Mouse (Mus musculus) ovary, postnatal 36 days (tissue): ENCODE data around the gene Erp27.

Source experiments
- DNase-seq: peaks from one replicate; pipeline ENCODE4 v3.0.0; 2022; ENCODE audit warnings: low spot score, mixed read lengths

Gene Erp27

GRCm38 (mm10) chr6:136939326-136940187 lies 17.6 kb upstream of the Erp27 start:
- DNase-seq, result no peak

DNA sequence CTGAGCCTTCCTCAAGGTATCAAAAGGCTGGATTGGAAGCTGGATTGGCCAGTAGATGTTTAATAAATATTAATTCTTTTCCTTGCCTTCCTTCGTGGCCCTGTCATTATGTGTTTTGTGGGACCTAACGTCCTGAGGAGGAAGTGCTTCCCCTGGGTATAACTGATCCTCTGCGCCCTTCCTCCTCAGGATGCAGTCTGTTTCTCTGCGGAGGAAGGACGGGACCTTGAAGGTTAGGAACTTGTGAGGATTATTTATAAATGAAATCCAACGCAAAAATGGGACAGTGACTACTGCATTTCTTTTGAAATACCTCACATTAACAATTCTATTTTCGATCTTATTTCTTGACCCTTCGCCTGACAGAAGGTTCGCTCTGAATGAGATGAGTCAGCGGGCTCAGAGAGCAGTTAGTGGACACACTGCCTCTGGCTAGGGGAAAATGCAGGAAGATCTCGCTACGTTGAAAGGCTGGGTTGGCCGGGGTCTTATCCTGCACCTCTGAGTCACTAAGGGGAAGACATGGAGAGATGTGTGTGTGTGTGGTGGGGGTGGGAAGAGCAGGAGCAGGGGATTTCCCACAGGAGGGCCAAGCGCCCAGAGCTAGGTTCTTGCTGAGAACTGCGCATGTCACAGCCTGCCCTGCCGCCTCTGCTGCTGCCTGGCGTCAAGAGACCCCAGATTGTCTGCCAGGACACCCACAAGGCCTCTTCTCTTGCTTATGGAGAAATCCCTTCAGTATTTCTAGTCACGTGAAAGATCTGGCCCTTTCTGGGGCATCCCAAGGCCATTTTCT lies 16.5 kb upstream of the Erp27 start:
- no peak for DNase-seq

GRCm38 (mm10) chr6:136937117-136937516 lies 15.1 kb upstream of the Erp27 start:
- no peak for DNase-seq

- no peak for DNase-seq
Observed at GRCm38 (mm10) chr6:136936361-136936760, 14.4 kb upstream of the Erp27 start.

GRCm38 (mm10) chr6:136935233-136935632 lies 13.3 kb upstream of the Erp27 start:
- DNase-seq, result no peak

GRCm38 (mm10) chr6:136934068-136934467 lies 12.1 kb upstream of the Erp27 start:
- DNase-seq, result no peak

GRCm38 (mm10) chr6:136931246-136931645 lies 9.3 kb upstream of the Erp27 start:
- no peak for DNase-seq

DNA sequence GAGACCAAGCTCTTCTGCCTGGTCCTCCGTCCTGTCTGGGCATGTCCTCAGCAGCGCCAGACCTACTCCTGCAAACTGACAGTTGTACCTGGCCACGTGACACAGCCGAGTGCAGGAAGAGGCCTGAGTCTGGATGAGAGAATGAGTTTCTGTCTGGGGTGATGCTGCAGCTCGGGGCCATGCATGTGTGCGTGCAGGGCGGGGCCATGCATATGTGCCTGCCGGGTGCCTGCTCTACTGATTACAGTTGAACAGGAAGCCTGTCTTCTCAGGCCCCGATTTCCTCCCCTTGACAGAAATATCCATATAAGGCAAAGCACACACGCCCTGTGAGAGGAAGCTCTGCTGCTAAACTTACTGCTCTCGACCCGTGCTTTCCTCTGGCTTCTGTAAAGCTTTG lies 8.7 kb upstream of the Erp27 start:
- DNase-seq, result no peak

DNA sequence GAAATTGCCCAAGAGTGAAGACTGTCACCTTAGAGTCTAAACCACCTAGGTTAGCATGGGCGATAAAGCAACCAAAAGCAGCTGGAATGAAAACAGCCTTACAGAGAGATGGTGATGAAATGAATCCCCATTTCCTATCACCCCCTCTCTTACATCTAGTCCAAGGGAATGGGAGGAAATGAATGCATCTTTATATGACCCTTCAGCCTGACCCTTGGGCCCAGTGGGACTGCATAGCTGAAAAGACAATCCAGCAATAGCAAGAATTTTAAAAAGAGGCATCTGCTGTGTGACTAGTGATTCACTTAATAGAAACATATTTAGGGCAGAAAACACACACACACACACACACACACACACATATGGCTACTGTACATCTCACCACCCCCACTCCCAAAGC lies 5.6 kb upstream of the Erp27 start:
- DNase-seq, result no peak

DNA sequence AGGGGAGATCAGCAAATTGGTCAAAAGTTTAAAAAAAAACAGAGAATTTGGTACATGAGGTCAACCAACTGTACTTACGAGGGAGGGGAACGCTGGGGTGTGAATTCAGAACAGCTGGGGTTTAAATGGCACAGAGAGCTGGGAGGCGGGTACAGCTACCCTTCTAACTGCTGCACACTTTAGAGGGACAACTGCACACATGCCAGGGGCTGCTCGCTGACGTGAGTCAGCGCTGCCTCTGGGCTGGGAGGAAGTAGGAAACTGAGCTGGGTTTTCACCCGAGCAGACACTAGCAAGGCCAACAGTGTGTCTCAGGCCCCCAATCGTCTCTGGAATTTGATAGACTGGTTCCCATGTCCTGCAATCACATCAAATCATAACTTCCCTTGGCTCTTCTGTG lies 3.1 kb upstream of the Erp27 start:
- no peak for DNase-seq

DNA sequence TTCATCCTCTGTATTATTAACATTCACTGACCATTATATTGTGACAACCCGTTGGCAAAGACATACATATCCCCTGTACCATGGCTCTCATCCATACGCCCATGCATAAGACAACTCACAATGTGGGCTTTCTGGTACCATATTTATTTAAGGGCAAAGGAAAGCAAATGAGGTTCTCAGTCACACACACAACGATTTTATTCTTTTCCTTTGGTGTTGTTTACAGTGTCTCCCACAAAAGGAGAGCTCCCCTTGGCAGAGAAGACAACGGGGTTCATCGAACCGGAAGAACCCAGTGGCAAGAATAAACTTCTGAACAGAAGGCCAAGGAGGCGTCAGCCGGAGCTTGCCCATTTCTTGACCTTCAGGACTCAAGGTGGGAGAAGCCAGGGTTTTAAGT lies 1.6 kb upstream of the Erp27 start, which contains the start of gene Pde6h:
Pde6h (plus strand) TSS at position 301 of the 400 bp plus-strand sequence.
- DNase-seq, result no peak

GRCm38 (mm10) chr6:136922871-136923270 lies 891 bp upstream of the Erp27 start:
- no peak for DNase-seq

DNA sequence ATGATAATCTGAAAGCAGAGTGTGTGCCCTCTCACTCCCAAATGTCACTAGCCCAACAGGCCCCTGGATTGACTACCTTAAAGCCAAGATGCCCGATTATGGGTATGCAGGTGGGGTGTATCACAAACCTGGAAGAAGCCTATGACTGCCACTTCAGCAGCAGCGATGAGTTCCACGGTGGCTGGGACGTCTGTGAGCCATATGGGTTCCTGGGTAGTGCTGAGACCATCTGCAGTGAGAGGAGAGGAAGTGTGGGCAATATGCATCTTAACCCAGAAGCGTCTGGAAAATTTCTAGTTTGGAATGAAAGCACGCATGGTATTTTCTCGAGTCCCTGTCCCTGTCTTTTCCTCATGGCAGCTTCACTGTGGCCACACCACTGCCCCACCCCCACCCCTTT lies 379 bp downstream of the Erp27 start:
- DNase-seq, result no peak

DNA sequence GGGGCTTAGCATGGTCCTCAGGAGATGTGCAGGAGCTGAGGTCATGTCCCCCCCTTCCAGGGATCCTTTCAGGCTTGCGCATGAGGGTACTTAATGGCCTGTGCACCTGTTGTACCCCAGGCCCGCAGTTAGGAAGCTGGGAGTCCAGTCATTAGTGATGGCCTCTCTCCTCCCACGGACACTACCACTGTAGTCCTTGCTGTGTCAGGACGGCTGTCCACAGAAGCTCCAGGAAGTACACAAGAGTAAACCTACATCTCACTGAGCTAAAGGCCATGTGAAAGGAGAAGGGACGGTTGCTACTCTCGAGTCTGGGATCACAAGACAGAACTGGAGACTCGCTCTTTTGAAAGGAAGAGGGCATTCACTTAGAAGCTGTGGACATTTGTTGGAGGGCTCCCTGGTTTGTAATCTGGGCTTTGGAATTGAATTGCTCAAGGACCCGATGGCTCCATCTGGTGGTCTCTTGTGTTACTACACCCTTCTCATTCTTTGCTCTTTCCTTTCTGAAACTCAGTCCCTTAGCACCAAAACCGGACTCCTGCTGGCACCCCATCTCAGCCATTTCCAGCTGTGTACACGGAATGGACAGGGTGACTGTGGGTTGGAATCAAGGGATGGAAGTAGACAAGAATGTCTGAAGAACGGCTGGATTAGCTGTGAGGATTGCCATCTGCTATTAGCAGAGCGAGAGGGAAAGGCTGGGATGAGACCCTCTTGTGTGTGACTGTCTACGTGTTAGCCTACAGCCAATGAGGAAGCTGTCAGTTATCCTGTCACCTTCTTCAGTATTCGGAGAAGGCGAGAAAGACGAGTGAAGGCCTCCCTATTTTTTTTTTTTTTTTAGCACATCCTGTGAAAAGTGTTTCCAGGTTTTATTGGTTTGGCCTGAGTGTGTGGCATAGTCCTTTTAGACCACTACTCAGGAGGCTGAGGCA lies 1.4 kb downstream of the Erp27 start:
- peak; percentile 39 for DNase-seq

GRCm38 (mm10) chr6:136917885-136918284 lies 4.1 kb downstream of the Erp27 start:
- DNase-seq, result no peak

- DNase-seq, result no peak
Observed at GRCm38 (mm10) chr6:136915721-136916395, 6.1 kb downstream of the Erp27 start.

DNA sequence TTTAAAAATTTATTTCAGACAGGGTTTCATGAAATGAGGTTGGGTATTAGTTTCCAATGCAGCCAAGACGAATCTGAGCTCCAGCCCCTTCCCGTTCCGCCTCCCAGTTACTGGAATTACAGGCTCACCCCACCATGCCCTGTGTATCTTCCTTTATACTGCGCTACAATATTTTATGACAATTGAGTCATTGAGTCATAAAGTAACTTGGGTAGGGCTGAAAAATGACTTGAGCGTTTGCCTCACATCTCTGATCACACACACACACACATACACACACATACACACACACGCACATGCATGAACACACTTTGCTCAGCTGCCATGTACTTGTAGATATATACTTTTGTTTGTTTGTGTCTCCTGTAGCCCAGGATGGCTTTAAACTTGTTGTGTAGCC lies 7.7 kb downstream of the Erp27 start:
- no peak for DNase-seq

- DNase-seq, result peak; percentile 25
Observed at GRCm38 (mm10) chr6:136913384-136914126, 8.4 kb downstream of the Erp27 start.

DNA sequence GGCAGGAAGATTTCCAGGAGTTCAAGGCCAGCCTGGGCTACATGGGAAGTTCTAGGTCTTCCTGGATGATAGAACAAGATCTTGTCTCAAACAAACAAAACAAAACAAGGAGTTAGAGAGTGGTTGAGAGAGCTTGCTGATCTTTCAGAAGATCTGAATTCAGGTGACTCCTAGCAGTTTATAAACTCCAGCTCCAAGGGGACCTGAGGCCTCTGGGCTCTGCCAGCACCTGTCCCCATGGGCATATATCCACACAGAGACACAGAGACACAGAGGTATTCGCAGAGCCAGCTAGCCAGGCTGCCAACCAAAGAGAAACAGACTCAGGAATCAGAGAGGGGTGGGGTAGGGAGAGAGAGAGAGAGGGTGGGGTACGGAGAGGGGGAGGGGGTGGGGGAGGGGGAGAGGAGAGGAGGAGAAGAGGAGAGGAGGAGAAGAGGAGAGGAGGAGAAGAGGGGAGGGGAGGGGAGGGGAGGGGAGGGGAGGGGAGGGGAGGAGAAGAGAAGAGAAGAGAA lies 9.2 kb downstream of the Erp27 start:
- DNase-seq, result no peak

GRCm38 (mm10) chr6:136910247-136910890 lies 11.6 kb downstream of the Erp27 start:
- no peak for DNase-seq
